Mouse (Mus musculus): ENCODE measurements around the gene Dgkh.

Gene Dgkh

DNA sequence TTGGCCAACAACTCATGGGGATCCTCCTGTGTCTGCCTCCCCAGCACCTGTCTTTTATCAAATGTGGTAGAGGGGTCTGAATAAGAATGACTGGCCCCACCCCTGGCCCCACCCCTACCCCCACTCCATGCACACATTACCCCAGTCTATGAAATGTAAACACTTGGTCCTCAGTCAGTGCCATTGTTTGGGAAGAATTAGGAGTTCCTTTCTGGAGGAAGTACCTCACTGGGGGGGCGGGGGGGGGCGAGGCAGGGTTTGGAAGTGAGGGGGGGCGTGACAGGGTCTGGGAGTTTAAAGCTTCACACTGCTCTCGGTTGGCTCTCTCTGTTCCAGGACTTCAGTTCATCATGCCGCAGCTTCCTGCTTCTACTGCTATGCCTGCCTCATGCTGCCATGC is 10.5 kb downstream of the Dgkh start:
- DNase-seq (ENCODE audit: low spot score in 2 of 2), result no peak

DNA sequence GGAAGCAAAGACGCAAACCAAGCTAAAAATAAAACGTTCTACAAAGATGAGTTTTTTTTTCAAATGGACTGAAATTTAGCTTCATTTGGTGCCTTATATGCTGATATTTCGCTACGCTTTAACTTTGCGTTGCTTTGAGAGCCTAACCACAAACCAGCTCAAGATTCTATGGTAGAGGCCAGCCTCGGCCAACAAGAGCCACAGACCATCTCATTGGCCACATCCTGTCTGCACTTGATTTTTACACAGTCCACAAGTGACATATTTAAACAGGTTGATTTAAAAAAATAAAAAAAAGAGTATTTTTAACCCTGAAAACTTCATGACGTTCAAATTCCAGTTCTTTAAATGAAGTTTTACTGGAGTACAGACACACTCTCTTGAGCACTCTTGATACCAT is 16.5 kb downstream of the Dgkh start:
- no peak for DNase-seq (ENCODE audit: low spot score in 2 of 2)

DNA sequence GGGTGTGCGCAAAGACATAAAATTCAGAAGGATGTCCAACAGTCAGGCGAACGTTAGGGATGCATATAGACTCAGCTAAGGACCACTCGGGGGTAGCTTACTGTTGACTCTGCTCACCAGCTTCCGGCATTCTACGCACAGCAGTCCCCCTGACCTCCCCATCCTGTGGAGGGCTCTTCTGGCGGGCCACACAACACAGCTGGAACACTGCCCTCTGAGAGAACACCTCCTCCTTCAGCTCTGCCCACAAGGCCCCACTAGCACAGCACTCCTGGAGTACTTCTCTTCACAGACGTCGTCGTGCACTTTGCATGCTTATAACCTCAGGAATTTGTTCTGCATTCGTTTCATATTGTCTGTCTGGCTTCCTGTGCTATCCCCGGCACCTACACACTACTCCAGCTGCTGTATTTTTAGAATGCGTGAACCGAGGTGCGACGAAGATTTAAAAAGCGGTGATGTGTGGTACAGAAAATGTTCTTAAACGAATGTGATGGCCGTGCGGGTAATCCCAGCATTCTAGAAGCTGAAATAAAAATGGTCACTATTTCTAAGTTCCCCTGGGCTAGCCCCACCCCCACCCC is 19.9 kb downstream of the Dgkh start:
- DNase-seq (ENCODE audit: low spot score in 2 of 2), result no peak

DNA sequence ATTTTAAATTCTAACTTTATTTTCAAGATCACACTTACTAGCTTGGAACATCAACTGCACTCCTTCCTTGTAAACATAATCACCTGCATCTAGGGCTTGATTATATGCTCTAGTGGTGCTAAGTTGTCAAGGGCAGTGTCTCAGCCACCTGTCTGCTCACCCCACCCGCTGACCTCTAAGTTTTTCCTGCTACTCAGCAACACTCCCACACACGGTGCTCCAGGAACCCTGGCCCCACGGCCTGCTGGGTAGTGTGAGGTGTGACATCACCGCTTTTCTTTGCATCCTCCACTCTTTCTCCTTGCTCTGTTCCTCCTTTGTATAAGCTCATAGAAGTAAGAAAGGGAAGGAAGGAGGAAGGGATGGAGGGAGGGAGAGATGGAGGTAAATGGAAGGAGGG is 21.9 kb downstream of the Dgkh start:
- no peak for DNase-seq (ENCODE audit: low spot score in 2 of 2)

DNA sequence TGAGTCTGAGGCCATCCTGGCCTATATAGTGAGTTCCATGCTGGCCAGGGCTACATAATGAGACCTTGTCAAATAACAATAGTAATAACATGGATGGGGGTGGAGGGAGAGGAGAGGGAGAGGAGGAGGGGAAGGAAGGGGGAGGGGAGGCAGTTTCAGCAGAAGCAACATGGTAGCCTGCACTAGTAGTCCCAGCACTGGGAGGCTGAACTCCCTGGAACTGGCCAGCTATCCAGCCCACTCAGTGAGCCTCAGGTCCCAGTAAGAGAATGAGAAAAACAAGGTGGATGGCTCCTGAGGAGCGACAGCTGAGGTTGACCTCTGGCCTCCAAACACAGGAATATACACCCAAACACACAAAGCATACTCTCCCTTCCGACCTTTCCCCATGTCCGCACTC is 27.0 kb downstream of the Dgkh start:
- no peak for DNase-seq (ENCODE audit: low spot score in 2 of 2)

DNA sequence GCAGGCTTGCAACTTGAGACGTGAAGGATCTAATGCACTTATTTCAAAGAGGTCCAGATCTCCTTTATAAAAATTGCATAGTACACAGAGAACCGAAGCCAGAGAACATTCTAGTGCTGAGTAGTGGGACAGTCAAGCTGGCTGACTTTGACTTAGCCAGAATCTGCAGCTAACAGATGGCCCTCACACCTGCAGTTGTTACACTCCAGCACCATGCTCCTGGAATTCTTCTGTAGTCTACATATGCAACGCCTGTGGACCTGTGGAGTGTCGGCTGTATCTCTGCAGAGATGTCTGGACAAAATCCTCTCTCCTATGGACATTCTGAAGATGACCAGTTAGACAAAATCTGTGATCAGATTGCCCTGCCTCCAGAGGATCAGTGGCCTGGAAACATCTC is 28.6 kb downstream of the Dgkh start:
- DNase-seq (ENCODE audit: low spot score in 2 of 2), result no peak

DNA sequence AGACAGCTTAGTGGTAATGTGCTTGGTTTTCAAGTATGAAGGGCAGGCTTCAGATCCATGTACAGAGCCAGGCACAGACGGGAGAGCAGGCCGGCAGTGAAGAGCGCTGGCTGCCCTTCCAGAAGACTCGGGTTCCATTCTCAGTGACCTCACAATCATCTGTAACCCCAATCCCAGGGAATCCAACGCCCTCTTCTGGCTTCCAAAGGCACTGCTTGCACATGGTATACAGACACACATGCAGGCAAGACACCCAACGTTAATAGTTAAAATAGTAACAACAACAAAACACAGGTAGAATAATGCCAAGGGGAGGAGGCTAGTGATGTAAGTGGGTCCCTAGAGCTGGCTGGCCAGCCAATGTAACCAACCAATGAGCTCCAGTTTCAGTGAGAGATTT is 29.2 kb downstream of the Dgkh start:
- DNase-seq (ENCODE audit: low spot score in 2 of 2), result no peak

DNA sequence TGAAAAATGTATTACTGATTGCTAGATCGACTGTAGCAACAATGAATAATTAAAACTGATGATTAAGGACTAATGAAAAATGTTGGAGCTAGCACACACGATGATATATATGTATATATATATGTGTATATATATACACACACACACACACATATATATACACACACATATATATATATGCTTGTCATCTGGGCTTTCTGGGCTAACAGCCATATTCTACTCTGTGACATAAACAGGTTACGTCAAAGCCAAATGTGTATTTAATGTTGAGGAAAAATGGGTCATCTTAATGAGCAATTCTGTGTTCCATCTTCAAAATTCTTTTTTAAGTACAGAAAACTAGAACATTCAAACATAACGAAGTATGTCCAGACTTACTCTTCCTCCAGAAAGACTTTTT is 30.5 kb downstream of the Dgkh start:
- no peak for DNase-seq (ENCODE audit: low spot score in 2 of 2)

DNA sequence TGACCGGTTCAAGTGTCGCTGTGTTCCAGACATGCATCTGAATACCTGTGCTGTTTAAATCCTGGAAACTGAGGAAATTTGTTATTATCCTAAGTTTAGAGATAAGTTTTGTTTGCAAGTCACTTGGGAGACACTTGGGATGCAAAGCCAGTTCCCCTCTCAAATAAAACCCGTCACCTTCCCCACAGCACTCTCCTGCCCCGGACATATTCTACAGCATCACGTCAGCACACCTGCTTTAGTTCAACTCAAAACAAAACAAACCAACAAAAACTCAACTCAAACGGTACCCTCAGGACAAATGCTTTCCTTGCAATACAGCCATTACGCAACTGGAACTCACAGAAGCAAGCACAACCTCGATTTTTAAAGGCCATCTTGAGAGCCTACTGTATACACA is 31.1 kb downstream of the Dgkh start:
- DNase-seq (ENCODE audit: low spot score in 2 of 2), result no peak

DNA sequence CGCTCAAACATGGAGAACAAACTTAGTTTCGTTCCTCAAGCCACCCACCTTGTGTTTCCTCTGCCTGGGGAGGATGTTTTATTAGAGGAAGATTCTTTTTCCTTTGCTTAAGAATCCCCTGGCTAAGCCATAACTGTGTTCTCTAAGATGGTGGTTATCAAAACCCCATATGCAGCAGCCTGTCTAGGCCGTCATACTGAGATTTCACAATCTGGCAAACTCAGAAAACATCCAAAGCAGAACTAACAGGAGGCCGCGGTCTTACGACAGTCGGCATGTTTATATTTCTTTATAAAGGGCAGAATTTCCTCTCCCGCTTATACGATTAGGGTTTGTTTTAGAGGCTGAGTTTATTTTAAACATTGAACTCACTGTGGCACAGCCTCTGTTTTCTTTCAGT is 31.5 kb downstream of the Dgkh start:
- DNase-seq (ENCODE audit: low spot score in 2 of 2), result no peak

DNA sequence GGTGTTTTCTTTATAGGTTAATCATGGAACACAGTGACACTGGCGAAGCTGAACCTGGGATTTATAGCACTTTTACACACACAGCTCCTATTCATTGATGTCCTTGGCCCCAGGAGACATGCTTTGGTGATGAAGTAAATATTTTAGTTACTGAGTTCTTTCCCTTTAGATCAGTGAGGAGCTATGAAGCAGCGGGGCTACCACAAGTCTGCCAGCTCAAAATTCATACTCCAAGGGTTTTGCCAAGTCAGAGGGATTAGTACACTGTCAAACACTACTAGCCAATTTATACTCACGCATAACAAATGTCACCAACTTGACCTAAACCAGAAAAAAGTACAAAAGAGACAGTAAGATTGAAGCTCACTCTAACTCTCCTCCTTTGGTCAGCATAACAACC is 32.9 kb downstream of the Dgkh start:
- DNase-seq (ENCODE audit: low spot score in 2 of 2), result no peak

DNA sequence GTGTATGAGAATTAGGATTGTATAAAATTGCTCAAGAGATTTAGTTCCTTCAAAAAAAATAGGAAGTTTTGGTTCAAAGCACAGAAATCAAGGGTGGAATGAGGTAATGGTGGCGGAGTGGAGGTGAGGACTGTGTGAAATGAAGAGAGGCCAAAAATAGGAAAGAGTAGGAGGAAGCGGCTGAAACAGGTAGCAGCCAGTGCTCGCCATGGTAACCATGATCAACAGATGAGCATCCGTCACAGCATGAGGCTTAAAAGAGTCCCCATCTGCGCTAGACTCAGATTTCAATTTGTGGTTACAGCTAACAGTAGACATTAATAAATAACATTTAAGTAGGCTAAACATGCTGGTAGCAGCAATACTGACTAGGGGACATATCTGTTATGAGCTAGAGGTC is 33.4 kb downstream of the Dgkh start:
- peak; percentile 59 to 78 for DNase-seq (ENCODE audit: low spot score in 2 of 2)

DNA sequence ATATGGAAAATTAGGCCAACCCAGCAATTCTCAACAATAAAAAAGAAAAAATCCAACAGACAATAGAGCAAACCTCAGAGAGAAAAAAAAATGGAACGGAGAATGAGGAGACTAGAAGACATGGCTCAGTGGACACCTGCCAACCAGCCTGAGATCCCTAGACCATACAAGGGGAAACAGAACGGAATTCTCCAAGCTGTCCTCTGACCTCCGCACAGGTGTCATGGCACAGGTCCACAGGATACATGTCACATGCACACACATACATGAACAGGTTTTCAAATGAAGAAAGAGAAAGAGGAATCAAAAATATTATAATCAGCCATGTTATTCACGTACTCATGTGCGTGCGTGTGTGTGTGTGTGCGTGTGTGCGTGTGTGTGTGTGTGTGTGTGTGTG is 38.5 kb downstream of the Dgkh start:
- no peak for DNase-seq (ENCODE audit: low spot score in 2 of 2)

DNA sequence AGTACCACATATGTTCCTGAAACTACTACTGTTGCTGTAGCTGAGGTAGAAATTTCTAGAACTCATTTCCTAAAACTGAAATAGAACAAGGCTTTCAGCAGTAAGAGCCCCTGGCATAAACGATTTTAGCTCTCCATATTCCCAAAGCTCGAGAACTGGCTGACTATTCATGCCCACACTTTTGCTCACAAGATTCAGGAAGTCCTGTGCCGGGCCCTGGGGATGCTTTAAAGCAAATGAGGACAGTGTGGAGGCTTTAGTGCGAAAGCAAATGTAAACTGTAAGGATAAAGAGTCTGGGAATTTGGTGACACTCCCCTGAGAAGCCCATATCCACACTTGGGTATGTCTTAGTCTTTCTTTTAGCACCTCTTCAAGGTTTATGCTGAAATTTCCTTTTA is 40.0 kb downstream of the Dgkh start:
- no peak for DNase-seq (ENCODE audit: low spot score in 2 of 2)

DNA sequence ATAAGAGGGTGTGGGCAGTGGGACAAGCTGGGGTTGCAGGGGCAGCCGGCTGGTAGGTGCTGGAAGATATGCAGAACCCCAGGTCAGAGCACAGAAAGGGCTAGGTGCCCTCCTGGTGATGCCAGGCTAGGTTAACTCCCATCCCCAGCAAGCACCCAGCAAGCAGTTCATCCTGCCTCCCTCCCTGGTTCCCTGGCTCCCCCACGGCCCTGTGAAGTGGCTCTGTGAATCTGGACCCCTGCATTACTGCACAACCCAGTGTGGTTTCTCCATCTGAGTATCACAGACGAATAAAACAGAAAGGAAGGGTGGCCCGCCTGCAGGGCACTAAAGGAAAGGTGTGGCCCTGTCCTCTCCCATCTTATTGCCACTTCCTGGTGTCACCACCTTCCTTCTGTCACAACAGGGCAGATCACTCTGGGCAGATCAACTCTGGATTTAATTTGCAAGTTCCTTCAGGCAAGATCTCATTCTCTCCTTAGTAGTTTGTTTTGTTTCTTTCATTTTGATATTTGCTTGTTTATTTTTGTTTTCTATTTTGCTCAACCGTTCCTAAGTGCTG is 40.6 kb downstream of the Dgkh start:
- no peak for DNase-seq (ENCODE audit: low spot score in 2 of 2)

DNA sequence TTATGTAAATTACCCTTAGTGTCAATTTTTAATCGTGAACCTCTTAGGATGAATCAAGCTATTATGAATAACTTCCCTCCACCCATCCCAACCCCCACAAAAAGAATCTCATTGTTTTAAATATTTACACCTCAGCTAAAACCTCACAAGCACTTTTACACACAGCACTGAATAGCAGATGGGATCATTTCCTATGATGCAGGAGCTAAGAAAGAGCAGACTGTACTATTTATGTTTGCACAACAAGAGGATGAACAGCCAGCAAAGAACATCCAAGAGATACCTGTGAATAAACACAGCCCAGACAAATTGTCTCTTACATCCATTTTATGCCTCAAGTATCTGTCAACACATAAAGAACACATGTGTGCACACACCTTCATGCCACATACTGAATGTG is 41.7 kb downstream of the Dgkh start:
- no peak for DNase-seq (ENCODE audit: low spot score in 2 of 2)

DNA sequence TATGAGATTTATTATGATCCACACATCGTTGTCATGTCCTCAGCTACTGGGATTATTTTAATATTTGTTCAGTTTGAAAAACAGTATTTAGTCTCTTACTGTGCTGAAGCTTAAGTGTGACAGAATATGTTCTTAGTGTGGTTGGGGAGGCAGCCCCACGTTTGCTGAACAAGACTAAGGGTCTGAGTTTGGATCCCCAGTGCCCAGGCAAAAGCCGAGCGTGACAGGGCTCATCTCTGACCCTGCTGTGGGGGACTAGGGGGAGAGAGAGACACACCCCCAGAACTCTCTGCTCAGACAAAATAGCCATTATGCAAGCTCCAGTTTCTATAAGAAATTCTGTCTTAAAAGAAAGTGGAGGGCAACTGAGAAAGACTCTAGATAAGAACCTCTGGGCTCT is 42.2 kb downstream of the Dgkh start:
- no peak for DNase-seq (ENCODE audit: low spot score in 2 of 2)

DNA sequence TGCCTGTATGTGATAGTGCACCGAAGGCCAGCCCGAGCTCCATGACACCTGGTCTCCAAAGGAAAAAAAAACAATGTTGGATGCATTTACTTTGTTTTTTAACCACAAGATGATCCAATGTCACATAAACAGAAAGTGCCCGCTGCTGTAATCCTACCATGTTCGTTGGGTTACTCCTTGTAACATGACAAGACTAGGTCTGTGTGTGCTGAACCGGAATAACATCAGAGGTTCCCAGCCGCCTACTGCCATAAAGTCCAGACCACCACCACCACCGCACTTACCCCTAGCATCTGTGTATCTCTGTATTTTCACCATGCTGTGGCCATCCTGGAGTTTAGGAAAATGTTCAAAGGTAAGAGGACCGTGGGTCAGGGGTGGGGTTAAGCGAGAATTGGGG is 42.6 kb downstream of the Dgkh start:
- no peak for DNase-seq (ENCODE audit: low spot score in 2 of 2)

DNA sequence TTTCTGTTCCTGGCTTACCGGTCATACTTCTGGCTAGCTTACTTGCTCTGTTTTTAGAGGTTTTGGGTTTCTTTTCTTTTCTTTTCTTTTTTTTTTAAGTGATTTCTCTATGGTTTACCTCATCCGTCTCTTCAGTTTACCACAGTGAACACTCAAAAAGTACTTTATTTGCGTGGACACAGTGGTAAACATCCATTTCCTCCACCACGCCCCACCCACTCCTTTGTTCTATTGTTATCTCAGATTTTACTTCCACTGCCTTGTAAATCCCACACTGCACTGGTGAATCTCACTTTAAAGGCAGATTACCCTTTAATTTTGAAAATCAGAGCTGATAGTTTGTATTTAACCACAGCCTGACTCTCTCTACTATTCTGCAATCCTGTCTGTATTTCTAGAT is 44.9 kb downstream of the Dgkh start:
- no peak for DNase-seq (ENCODE audit: low spot score in 2 of 2)

DNA sequence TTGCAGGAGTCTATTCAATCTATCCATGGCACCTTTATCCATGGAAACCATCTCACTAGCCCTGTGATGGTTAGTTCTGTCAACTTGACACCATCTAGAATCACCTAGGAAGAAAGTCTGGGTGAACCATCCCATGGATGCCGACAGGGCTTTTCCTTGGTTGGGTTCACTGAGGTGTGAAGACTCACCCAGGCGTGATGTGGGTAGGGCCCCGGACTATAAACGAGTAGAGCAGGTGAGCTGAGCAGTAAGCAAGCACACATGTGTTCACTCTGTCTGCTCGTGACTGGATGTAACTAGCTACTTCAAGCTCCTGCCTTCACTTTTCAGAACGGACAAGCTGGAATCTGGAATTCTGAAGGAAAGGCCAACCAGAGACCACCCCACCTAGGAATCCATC is 45.9 kb downstream of the Dgkh start:
- no peak for DNase-seq (ENCODE audit: low spot score in 2 of 2)

DNA sequence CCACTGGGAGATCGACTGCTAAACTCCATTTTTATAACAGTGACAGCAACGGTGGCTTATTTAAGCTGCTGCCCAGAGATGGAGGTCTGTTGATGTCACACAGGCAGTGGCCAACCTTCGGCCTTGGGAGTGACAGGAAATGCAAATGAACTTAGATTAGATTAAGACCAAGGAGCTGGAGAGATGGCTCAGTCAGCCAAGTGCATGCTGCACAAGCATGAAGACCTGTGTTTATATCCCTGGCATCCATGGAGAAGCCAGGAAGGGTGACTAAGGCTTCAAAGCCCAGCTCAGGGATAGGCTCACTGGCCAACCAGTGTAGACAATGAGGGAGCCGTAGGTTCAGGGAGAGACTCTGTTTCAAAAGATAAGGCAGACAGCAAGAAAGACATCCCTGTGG is 48.4 kb downstream of the Dgkh start:
- DNase-seq (ENCODE audit: low spot score in 2 of 2), result no peak

DNA sequence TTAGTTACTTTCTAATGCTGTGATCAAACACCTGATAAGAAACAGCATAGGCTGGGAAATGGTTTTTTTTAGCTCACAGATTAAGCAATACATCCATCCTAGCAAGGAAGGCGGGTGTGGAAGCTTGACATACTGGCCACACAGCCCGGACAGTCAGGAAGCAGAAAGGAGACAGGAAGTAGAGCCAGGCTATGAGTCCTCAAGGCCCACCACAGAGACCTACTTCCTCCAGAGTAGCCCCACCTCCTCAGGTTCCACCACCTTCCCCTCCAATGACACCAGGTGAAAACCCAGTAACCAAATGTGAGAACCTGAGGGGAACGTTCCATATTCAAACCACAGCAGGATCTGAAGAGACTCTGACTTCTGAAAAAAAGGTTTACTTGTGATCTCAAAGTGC is 53.6 kb downstream of the Dgkh start:
- DNase-seq (ENCODE audit: low spot score in 2 of 2), result no peak

DNA sequence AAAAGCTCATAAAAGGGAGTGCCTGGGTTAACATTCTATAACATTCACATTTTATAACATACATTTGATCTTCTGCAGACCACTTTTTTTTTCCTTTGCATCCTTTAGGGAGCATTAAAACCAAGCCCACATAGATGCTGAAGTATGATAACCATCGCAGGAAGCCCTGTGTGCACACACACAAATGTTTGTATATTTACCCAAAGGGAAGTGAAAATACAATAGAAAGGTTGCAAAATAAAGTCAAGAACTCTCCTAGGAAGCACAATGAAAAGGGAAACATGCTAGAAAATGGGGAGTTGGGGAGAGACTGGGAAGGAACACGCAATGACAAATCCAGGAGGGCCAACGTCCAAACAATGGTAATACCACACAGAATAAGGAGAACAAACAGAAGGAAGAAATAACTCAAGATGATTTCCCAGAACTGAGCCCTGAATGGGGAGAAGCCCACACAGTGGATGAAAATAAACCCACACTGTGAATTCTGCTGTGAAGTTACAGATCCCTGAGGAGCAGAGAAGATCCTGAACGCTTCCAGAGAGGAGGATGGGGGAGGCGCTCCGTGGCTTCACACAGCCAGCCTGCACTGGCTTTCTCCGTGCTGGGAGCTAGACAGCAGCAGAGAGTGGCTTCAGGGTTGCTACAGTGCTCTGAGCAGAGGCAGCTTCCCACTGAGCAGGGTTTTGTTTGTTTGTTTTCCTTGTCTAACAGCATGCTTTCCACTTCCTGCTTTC is 54.6 kb downstream of the Dgkh start:
- DNase-seq (ENCODE audit: low spot score in 2 of 2), result peak; percentile 81 to 84

DNA sequence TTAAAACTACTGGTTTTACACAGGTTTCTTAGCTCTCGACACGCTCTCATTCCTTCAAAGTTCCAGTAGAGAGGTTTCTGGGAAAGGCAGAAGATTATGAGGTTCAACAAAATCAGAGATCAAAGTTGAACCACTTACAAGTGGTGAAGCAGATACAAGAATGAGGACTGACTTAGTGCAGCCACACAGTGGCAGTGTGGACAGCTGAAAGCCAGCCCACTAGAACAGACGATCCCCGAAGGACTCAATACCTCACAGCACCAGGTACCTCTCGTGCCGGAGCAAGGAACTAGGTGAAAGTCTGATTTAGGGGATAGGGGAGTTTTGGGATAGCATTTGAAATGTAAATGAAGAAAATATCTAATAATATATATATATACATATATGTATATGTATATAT is 56.1 kb downstream of the Dgkh start:
- no peak for DNase-seq (ENCODE audit: low spot score in 2 of 2)
